Mouse (Mus musculus): ENCODE data around the gene Mospd1. TPM values are rescaled to one million over a fixed set of nuclear protein-coding genes. Genes with fewer than 3 reads are reported as not detected.

Gene Mospd1
- 10 to 100 TPM; 13.6 to 16.6 TPM for polyA plus RNA-seq (2017; shearing (Covaris generic))

DNA sequence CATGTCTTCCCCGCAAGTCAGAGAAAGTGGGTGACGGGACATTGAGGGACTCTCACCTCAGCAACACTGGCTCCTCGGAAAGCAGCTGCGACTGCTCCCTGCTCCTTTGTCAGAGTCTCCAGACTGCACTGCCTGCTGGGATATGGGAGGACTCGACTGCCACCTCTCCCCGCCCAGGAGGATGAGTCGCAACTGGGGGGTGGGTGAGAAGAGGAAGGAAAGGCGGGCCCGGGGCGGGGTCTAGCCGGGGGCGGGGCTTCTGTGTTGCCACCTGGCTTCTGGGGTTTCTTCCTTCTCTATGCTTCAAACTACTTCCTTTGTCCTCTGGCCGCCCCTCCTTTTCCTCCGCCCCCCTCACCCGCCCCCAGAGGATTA lies at the start of gene Mospd1:
Gene Mospd1 (minus strand): TSS at position 137 of the 375 bp plus-strand sequence.

Other genes starting within 250 kb of the Mospd1 start
- not detected for gene Plac1, start 130.4 kb downstream of the Mospd1 start, polyA plus RNA-seq (2017; shearing (Covaris generic))
- gene Fam122b, start 100.7 kb downstream of the Mospd1 start, polyA plus RNA-seq (2017; shearing (Covaris generic)) = 1 to 10 TPM; 7.4 to 8.8 TPM
- not detected for gene Fam122c, start 97.1 kb downstream of the Mospd1 start, polyA plus RNA-seq (2017; shearing (Covaris generic))
- gene Etd, start 64.4 kb upstream of the Mospd1 start, polyA plus RNA-seq (2017; shearing (Covaris generic)) = under 1 TPM in 1 of 2 experiments, not detected in 1; 0.35 TPM
- gene Rtl8c, start 237.5 kb upstream of the Mospd1 start, polyA plus RNA-seq (2017; shearing (Covaris generic)) = 10 to 100 TPM; 23.0 to 37.9 TPM
- gene Gm14597, start 238.5 kb upstream of the Mospd1 start, polyA plus RNA-seq (2017; shearing (Covaris generic)) = not detected

Data from inflammation-experienced regulatory T-cells (primary cell).